Mouse (Mus musculus) embryonic fibroblast, embryonic 13.5 days (primary cell): Measurements from ENCODE around the gene Lrrc42.

Experiments used
- CTCF ChIP-seq: IDR thresholded peaks from 2 replicates; pipeline ENCODE4 v1.5.1; 2011; ENCODE audit warnings: mild to moderate bottlenecking, control low read depth, low read length, moderate library complexity, borderline replicate concordance; ENCODE audit not compliant: insufficient read depth
- POLR2A ChIP-seq: IDR thresholded peaks from 2 replicates; pipeline ENCODE4 v1.6.1; 2011; ENCODE audit warnings: low read depth, mild to moderate bottlenecking, control low read depth, low read length, moderate library complexity

GRCm38 (mm10) chr4:107221524-107221923, 31.8 kb downstream of the Lrrc42 start:
- no peak for TF ChIP-seq POLR2A
- TF ChIP-seq CTCF, result no peak
